Mouse (Mus musculus): ENCODE data around the gene Slc30a2.
"Not testable (repeated sequence)": the region's sequence is repeated elsewhere in the genome, so short reads cannot be mapped to it uniquely, and the experiment has no call there.

Slc30a2 gene

DNA sequence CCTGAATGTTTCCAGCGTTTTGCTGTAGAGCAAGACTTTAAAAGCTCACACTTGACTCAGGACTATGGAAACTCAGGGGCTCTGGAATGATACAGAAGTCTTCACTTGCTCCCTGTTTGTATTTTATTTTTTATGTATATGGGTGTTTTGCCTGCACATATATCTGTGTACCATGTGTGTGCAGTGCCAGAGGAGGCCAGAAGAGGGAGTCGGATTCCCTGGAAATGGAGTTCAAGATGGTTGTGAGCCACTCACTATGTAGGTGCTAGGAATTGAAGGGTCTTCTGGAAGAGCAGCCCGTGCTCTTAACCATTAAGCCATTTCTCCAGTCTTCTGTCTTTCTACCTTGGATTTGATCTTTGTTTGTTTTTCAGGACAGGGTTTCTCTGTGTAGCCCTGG lies 21.5 kb upstream of the Slc30a2 start:
- peak in 1 of 2 experiments; percentile 35 for DNase-seq

GRCm38 (mm10) chr4:134324655-134325054 lies 18.3 kb upstream of the Slc30a2 start:
- peak; percentile 91 to 94 for DNase-seq

GRCm38 (mm10) chr4:134326859-134327530 lies 16.0 kb upstream of the Slc30a2 start:
- DNase-seq = peak; percentile 79 to 91

- peak; percentile 33 to 84 for DNase-seq
Measured at GRCm38 (mm10) chr4:134328151-134328550, 14.8 kb upstream of the Slc30a2 start.

DNA sequence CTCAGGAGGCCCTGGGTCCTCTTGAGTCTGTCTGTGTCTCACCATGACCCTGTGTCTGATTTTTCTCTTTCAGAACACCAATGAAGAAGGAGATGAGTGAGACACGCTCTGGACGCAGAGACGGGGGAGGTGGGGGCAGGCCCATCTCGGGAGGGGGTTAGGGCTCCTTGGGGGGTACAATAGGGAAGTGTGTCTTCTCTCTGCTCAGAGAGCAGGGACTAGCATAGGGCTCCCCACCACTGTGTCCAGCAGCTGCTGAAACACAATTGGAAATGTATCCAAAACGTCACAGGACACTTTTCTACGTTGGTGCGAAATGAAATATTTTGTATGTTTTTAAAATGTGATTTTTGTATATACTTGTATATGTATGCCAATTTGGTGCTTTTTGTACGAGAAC lies 14.1 kb upstream of the Slc30a2 start:
- DNase-seq = no peak

- peak; percentile 71 to 88 for DNase-seq
Measured at GRCm38 (mm10) chr4:134330281-134330680, 12.7 kb upstream of the Slc30a2 start.

DNA sequence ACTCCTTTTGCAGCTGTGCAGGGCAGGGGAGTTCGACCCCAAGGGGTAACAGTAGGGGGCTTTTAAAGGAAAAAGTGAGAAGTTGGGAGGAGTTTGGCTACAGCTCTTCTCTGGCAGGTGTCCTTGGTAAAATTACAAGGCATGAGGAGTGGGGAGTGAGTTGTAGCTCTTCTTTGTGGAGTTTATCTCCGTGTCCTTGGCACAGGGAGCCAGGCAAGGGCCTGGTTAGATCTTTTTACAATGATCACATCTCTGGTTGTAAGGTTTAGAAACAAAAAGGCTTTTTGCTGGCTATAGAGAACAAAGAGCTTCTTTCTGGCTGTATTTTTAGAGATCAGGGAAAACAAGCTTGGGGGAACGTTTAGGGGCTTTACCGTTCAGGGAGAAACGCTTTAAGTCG lies 1.8 kb upstream of the Slc30a2 start:
- DNase-seq = not testable (repeated sequence)

GRCm38 (mm10) chr4:134342213-134342779 lies 685 bp upstream of the Slc30a2 start:
- DNase-seq = no peak

- no peak for DNase-seq
Measured at GRCm38 (mm10) chr4:134344620-134345019, 1.6 kb downstream of the Slc30a2 start.

DNA sequence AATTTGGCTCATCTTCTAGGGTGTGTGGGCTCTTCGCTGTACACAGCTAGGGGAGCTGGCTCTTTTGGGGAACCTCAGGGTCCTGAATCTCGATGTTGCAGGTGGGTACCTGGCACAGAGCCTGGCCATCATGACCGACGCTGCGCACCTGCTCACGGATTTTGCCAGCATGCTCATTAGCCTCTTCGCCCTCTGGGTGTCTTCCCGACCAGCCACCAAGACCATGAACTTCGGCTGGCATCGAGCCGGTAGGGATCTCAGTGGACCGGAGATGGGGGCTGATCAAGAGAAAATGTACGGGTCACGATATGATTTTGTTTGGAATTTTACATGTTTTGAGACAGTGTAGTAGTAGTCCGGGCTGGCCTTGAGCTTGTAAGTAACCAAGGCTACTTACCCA lies 2.8 kb downstream of the Slc30a2 start:
- peak in 1 of 2 experiments; percentile 61 for DNase-seq

- peak; percentile 86 to 92 for DNase-seq
Measured at GRCm38 (mm10) chr4:134348078-134348477, 5.1 kb downstream of the Slc30a2 start.

GRCm38 (mm10) chr4:134348545-134348944 lies 5.6 kb downstream of the Slc30a2 start:
- no peak for DNase-seq

DNA sequence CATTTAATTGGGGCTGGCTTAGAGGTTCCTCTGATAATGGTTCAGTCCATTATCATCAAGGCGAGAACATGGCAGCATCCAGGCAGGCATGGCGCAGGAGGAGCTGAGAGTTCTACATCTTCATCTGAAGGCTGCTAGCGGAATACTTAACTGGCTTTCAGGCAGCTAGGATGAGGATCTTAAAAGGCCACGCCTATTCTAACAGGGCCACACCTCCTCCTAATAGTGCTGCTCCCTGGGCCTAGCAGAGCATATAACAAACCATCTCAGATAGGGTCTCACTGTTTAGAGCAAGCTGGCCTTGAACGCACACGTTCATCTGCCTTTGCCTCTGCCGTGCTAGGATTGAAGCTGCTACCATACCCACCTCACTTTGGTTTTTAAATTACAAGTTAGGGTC lies 6.8 kb downstream of the Slc30a2 start:
- no peak for DNase-seq

DNA sequence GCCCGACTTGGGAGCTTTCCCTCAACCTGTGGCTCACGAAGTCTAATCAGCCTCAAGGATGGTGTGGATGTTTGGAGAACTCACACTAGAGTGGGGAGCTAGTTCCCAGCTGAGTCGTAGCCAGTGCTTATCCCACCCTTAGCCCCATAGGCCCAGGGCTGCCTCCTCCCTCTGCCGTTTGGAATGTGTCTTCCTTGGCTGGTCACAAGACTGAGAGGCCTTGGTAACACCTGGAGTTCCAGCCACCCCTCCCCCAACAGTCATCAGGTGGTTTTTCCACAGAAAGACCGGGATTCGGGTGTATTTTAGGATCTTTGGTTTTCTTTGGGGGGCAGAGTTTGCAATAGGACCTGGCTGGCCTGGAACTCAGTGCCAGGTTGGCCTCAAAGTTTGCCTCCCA lies 7.7 kb downstream of the Slc30a2 start:
- peak; percentile 42 to 63 for DNase-seq

- peak; percentile 41 to 69 for DNase-seq
Measured at GRCm38 (mm10) chr4:134351329-134352260, 8.6 kb downstream of the Slc30a2 start.

GRCm38 (mm10) chr4:134352261-134352707 lies 9.3 kb downstream of the Slc30a2 start:
- DNase-seq = no peak

DNA sequence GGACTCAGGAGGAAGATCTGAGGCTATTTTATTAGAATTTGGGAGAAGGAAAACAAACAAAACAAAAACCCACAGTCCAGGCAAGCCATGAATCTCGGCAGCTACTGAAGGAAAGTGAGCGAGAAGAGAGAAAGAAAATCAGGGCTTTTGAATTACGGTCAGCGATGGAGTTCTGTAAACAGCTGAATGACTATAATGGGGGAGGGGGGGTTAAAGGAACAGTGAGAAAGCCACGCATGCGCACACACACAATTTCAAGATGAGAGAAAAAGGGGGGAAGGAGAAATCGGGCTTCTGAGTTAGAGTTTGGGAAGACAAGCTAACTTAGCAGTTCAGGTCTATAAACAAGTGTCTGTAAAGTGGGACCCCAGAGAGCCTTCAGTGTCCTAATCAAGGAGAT lies 9.9 kb downstream of the Slc30a2 start:
- no peak for DNase-seq

- peak; percentile 33 to 66 for DNase-seq
Measured at GRCm38 (mm10) chr4:134353527-134354409, 10.8 kb downstream of the Slc30a2 start.

GRCm38 (mm10) chr4:134355841-134356452 lies 13.0 kb downstream of the Slc30a2 start:
- DNase-seq = peak; percentile 89 to 95

DNA sequence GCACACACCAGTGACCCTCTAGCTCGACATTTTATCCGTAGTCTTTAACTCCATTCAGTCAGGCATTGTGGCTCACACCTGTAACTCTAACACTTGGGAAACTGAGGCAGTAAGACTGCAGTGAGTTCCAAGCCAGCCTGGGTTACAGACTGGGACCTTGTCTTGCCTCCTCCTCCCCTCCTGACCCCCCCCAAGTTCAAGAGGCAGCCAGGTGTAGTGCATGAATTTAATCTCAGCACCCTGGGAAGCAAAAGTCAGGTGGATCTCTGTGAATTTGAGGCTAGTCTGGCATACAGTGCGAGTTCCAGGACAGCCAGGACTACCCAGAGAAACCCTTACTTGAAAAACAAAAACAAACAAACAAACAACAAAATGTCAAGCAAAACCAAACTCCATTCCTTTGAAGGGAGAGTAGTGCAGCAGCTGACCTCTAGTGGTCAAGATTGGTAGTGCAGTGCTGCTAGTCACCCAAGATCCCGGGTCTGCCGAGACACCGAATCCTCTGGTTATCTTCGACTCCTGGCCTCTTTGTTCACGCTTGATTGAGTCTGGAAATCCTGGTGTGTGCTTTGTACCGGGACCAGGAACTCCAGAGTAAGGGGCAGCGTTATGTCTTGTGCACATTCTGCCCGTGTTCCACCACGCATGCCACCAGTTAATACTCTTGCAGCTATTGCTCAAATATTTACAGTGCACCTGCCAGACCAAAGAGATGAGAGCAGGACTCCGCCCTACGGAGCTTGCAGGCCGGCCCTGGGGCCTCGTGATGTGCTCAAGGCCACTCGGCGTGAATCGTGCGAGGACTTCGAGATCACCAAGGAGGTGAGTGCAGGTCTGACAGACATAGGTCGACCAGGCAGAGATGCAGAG lies 13.8 kb downstream of the Slc30a2 start:
- DNase-seq = peak; percentile 86 to 92

GRCm38 (mm10) chr4:134357461-134357771 lies 14.4 kb downstream of the Slc30a2 start:
- DNase-seq = peak in 1 of 2 experiments; percentile 44

All from kidney, postnatal 25 days (tissue).